Mouse (Mus musculus): Measurements from ENCODE around the gene Rorc. TPM values are rescaled to one million over a fixed set of nuclear protein-coding genes. Genes with fewer than 3 reads are reported as not detected.
A peak's percentile ranks its signal among the peaks of the same experiment; 100 is the strongest.

Rorc gene
- total and polyA plus RNA-seq, 3 experiments: 0.47 to 1.2 (median 1.2) TPM

- H3K4me2 ChIP-seq (ENCODE audit: insufficient read depth, low read depth, poor library complexity, severe bottlenecking): no peak overlapping the region
- in situ Hi-C loops (cut with MboI; ENCODE audit: low pct_ligation_motif_present, low pct_unique_long_range_greater_than_20kb, low sequenced_read_pairs) (no loop called here), dilution Hi-C loops (cut with MboI; ENCODE audit: extremely low pct_ligation_motif_present, extremely low pct_unique_long_range_greater_than_20kb, low sequenced_read_pairs) (no loop called here)
- no peaks in the 10 kb centered on the region for H3K36me3 ChIP-seq (replicated peaks in 1 of 2; ENCODE audit: control insufficient read depth in 1 of 2, insufficient read depth in 1 of 2, low read length in 1 of 2)
- no peak for DNase-seq (ENCODE audit: extremely low read depth)
- H3K27ac ChIP-seq (ENCODE audit: insufficient read depth, low read depth): no peak overlapping the region
- H3K4me1 ChIP-seq (ENCODE audit: control insufficient read depth in 1 of 2, insufficient read depth in 2 of 2): peaks cover 11 to 94% of the 10 kb centered on the region in 2 experiments
- no peaks in the 10 kb centered on the region for H3K27me3 ChIP-seq (replicated peaks)
- no peaks in the 10 kb centered on the region for H3K79me2 ChIP-seq (replicated peaks; ENCODE audit: control insufficient read depth, extremely low read depth, insufficient read depth, poor library complexity, severe bottlenecking)
- no peak overlapping the region for H3K9ac ChIP-seq (ENCODE audit: insufficient read depth, low read depth)
- no peak for TF ChIP-seq HCFC1 (IDR thresholded peaks at IDR 0.05; ENCODE audit: low read depth, low read length)
- TF ChIP-seq JUND (conservative IDR thresholded peaks at IDR 0.05; ENCODE audit: low read depth, low read length): no peak
- no peak for TF ChIP-seq ETS1 (conservative IDR thresholded peaks at IDR 0.05; ENCODE audit: low read depth, low read length)
- no peak for TF ChIP-seq POLR2A (IDR thresholded peaks at IDR 0.05; ENCODE audit: low read depth, low read length)
- H3K9me3 ChIP-seq (replicated peaks; ENCODE audit: low read length): no peaks in the 10 kb centered on the region
- no peak overlapping the region for H3K4me3 ChIP-seq (replicated peaks in 1 of 3; ENCODE audit: low read depth in 2 of 3, low read length in 2 of 3, poor library complexity in 1 of 3)
Measured at GRCm38 (mm10) chr3:94382308-94382707, 9.7 kb downstream of the Rorc start.

DNA sequence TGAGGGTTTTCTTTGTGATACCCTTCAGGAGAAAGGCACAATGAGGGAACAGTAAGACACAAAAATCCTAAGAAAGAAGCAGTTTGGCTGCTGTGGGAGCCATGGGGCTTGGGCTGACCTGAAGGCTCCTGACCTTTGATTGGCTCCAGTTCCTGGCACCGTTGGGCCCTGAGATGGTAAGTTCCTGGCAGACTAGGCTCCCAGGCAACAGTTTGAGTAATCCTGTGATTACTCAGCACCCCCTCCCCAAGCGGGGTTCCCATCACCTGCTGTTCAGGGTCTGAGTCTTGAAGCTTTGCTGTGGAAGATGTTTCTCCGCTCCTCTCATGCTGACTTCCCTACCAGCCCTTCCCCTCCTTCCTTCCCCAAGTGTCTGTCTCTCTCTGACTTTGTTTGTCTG is 10.9 kb downstream of the Rorc start:
- Histone ChIP-seq H3K27me3 (replicated peaks) (no peaks in the 10 kb centered on the region), H3K9me3 (replicated peaks; ENCODE audit: low read length) (no peaks in the 10 kb centered on the region), H3K27ac (ENCODE audit: insufficient read depth, low read depth) (no peak overlapping the region), H3K79me2 (replicated peaks; ENCODE audit: control insufficient read depth, extremely low read depth, insufficient read depth, poor library complexity, severe bottlenecking) (no peaks in the 10 kb centered on the region), H3K4me3 (replicated peaks in 1 of 3; ENCODE audit: low read depth in 2 of 3, low read length in 2 of 3, poor library complexity in 1 of 3) (no peak overlapping the region), H3K4me1 (ENCODE audit: control insufficient read depth in 1 of 2, insufficient read depth in 2 of 2) (peaks cover 12 to 94% of the 10 kb centered on the region in 2 experiments), H3K36me3 (replicated peaks in 1 of 2; ENCODE audit: control insufficient read depth in 1 of 2, insufficient read depth in 1 of 2, low read length in 1 of 2) (no peaks in the 10 kb centered on the region), H3K9ac (ENCODE audit: insufficient read depth, low read depth) (no peak overlapping the region), H3K4me2 (ENCODE audit: insufficient read depth, low read depth, poor library complexity, severe bottlenecking) (no peak overlapping the region)
- dilution Hi-C loops (cut with MboI; ENCODE audit: extremely low pct_ligation_motif_present, extremely low pct_unique_long_range_greater_than_20kb, low sequenced_read_pairs) (no loop called here), in situ Hi-C loops (cut with MboI; ENCODE audit: low pct_ligation_motif_present, low pct_unique_long_range_greater_than_20kb, low sequenced_read_pairs) (no loop called here)
- no peak for DNase-seq (ENCODE audit: extremely low read depth)
- no peak for TF ChIP-seq USF2 (conservative IDR thresholded peaks at IDR 0.05; ENCODE audit: low read depth, low read length)
- TF ChIP-seq RAD21 (IDR thresholded peaks at IDR 0.05; ENCODE audit: low read depth, low read length): no peak
- TF ChIP-seq SIN3A (IDR thresholded peaks at IDR 0.05; ENCODE audit: low read length): no peak
- TF ChIP-seq MYC (IDR thresholded peaks at IDR 0.05; ENCODE audit: low read depth, low read length): no peak
- no peak for TF ChIP-seq MXI1 (IDR thresholded peaks at IDR 0.05; ENCODE audit: low read depth, low read length)
- TF ChIP-seq TBP (conservative IDR thresholded peaks at IDR 0.05; ENCODE audit: low read depth, low read length): no peak
- TF ChIP-seq POLR2AphosphoS2 (IDR thresholded peaks at IDR 0.05; ENCODE audit: low read depth, low read length): no peak
- TF ChIP-seq CHD1 (IDR thresholded peaks at IDR 0.05; ENCODE audit: low read depth, low read length): no peak
- no peak for TF ChIP-seq BHLHE40 (IDR thresholded peaks at IDR 0.05; ENCODE audit: low read depth, low read length)
- TF ChIP-seq MAX (IDR thresholded peaks at IDR 0.05; ENCODE audit: low read length): no peak
- no peak for TF ChIP-seq SMC3 (IDR thresholded peaks at IDR 0.05; ENCODE audit: low read depth, low read length)

- Histone ChIP-seq H3K4me3 (replicated peaks in 1 of 3; ENCODE audit: low read depth in 2 of 3, low read length in 2 of 3, poor library complexity in 1 of 3) (no peak overlapping the region), H3K9me3 (replicated peaks; ENCODE audit: low read length) (no peaks in the 10 kb centered on the region), H3K27me3 (replicated peaks) (no peaks in the 10 kb centered on the region), H3K4me2 (ENCODE audit: insufficient read depth, low read depth, poor library complexity, severe bottlenecking) (no peak overlapping the region), H3K9ac (ENCODE audit: insufficient read depth, low read depth) (no peak overlapping the region), H3K36me3 (replicated peaks in 1 of 2; ENCODE audit: control insufficient read depth in 1 of 2, insufficient read depth in 1 of 2, low read length in 1 of 2) (peaks cover 0 to 2% of the 10 kb centered on the region in 2 experiments), H3K27ac (ENCODE audit: insufficient read depth, low read depth) (no peak overlapping the region), H3K79me2 (replicated peaks; ENCODE audit: control insufficient read depth, extremely low read depth, insufficient read depth, poor library complexity, severe bottlenecking) (no peaks in the 10 kb centered on the region), H3K4me1 (ENCODE audit: control insufficient read depth in 1 of 2, insufficient read depth in 2 of 2) (peaks cover 6 to 76% of the 10 kb centered on the region in 2 experiments)
- dilution Hi-C loops (cut with MboI; ENCODE audit: extremely low pct_ligation_motif_present, extremely low pct_unique_long_range_greater_than_20kb, low sequenced_read_pairs) (no loop called here), in situ Hi-C loops (cut with MboI; ENCODE audit: low pct_ligation_motif_present, low pct_unique_long_range_greater_than_20kb, low sequenced_read_pairs) (no loop called here)
- DNase-seq (ENCODE audit: extremely low read depth): peak; percentile 66
- TF ChIP-seq CTCF (conservative IDR thresholded peaks at IDR 0.05 in 1 of 2, IDR thresholded peaks at IDR 0.05 in 1 of 2; ENCODE audit: low read depth in 2 of 2, low read length in 2 of 2) (no peak), ZMIZ1 (IDR thresholded peaks at IDR 0.05; ENCODE audit: low read depth, low read length) (no peak), GABPA (IDR thresholded peaks at IDR 0.05; ENCODE audit: insufficient replicate concordance, low read depth, low read length) (no peak), SIN3A (IDR thresholded peaks at IDR 0.05; ENCODE audit: low read length) (no peak), RCOR1 (conservative IDR thresholded peaks at IDR 0.05; ENCODE audit: low read depth, low read length) (no peak), EP300 (IDR thresholded peaks at IDR 0.05; ENCODE audit: low read length) (peak; percentile 29; the same call in 1 of the 2 replicates), SMC3 (IDR thresholded peaks at IDR 0.05; ENCODE audit: low read depth, low read length) (no peak), JUND (conservative IDR thresholded peaks at IDR 0.05; ENCODE audit: low read depth, low read length) (no peak), MEF2A (IDR thresholded peaks at IDR 0.05; ENCODE audit: borderline replicate concordance, low read depth, low read length) (no peak), IRF4 (IDR thresholded peaks at IDR 0.05; ENCODE audit: low read depth, low read length) (no peak), PAX5 (IDR thresholded peaks at IDR 0.05; ENCODE audit: low read length) (no peak), UBTF (IDR thresholded peaks at IDR 0.05; ENCODE audit: low read depth, low read length) (no peak), HCFC1 (IDR thresholded peaks at IDR 0.05; ENCODE audit: low read depth, low read length) (no peak), ETS1 (conservative IDR thresholded peaks at IDR 0.05; ENCODE audit: low read depth, low read length) (peak; percentile 18; the same call in 1 of the 2 replicates), USF2 (conservative IDR thresholded peaks at IDR 0.05; ENCODE audit: low read depth, low read length) (no peak), ZNF384 (IDR thresholded peaks at IDR 0.05; ENCODE audit: low read depth, low read length) (no peak), TCF12 (IDR thresholded peaks at IDR 0.05; ENCODE audit: low read depth, low read length) (peak; percentile 53; the same call in 1 of the 2 replicates), MAX (IDR thresholded peaks at IDR 0.05; ENCODE audit: low read length) (no peak), ZKSCAN1 (IDR thresholded peaks at IDR 0.05; ENCODE audit: borderline replicate concordance, low read depth, low read length) (no peak)
Measured at GRCm38 (mm10) chr3:94386671-94387070, 14.1 kb downstream of the Rorc start.
